Mouse (Mus musculus) limb, embryonic 11.5 days (tissue): ENCODE measurements around the gene Wdr25. TPM values are rescaled to one million over a fixed set of nuclear protein-coding genes. Genes with fewer than 3 reads are reported as not detected.

Experiments used
- ATAC-seq: fragments of 200-750 bp; cut with Nextera tagmentation; 2 replicates; pipeline ENCODE4 v1.8.0; 2017; ENCODE audit warnings: low read depth; ENCODE audit not compliant: insufficient number of reproducible peaks, low FRiP score, low TSS enrichment
- DNase-seq: peaks from one replicate; pipeline ENCODE4 v3.0.0-alpha.2; 2015; ENCODE audit warnings: low spot score
- H3K27ac ChIP-seq: fragments of 300-500 bp; sonication (generic); replicated peaks from 2 replicates; pipeline ENCODE4 v1.5.1; 2014; ENCODE audit warnings: low read depth, mild to moderate bottlenecking, low read length
- H3K27me3 ChIP-seq: fragments of 300-500 bp; sonication (generic); 2 replicates; pipeline ENCODE4 v1.6.1; 2014; ENCODE audit warnings: mild to moderate bottlenecking, low read length, mixed read lengths; ENCODE audit not compliant: control insufficient read depth, insufficient read depth
- H3K36me3 ChIP-seq: fragments of 300-500 bp; sonication (generic); 2 replicates; pipeline ENCODE4 v1.6.1; 2014; ENCODE audit warnings: mild to moderate bottlenecking, low read length, moderate library complexity, mixed read lengths; ENCODE audit not compliant: control insufficient read depth, insufficient read depth
- H3K4me1 ChIP-seq: fragments of 300-500 bp; sonication (generic); 2 replicates; pipeline ENCODE4 v1.6.1; 2014; ENCODE audit warnings: low read length, mixed read lengths; ENCODE audit not compliant: control insufficient read depth, insufficient read depth
- H3K4me2 ChIP-seq: fragments of 300-500 bp; sonication (generic); 2 replicates; pipeline ENCODE4 v1.6.1; 2014; ENCODE audit warnings: low read depth, mild to moderate bottlenecking, moderate library complexity; ENCODE audit not compliant: severe bottlenecking
- H3K4me3 ChIP-seq: fragments of 300-500 bp; sonication (generic); 2 replicates; pipeline ENCODE4 v1.5.1; 2014; ENCODE audit warnings: low read depth, low read length
- H3K9ac ChIP-seq: fragments of 300-500 bp; sonication (generic); 2 replicates; pipeline ENCODE4 v1.6.1; 2014; ENCODE audit warnings: mild to moderate bottlenecking, low read length
- H3K9me3 ChIP-seq: fragments of 300-500 bp; sonication (generic); 2 replicates; pipeline ENCODE4 v1.6.1; 2016; ENCODE audit warnings: low read length; ENCODE audit not compliant: control insufficient read depth
- WGBS: fragments of 180-500 bp; shearing (Covaris S2); extraction: QIAGEN DNeasy Blood & Tissue Kit; methylation state at CpG from one replicate; pipeline ENCODE4 v1.1.7; 2014; 5-methylcytosine and 5-hydroxymethylcytosine counted together
- polyA plus RNA-seq: library from polyadenylated mRNA; unstranded; fragments of >200 nt; fragmentation: Nextera tagmentation; extraction: Ambion mirVana; gene quantifications from 2 replicates; pipeline ENCODE4 v1.2.1, GENCODE M21; 2014

Wdr25 gene
- polyA plus RNA-seq, 1 experiment from 2014 or later, result 4.9 TPM

- 82% methylated on average over 4 of the region's 4 CpGs for WGBS
- H3K9ac ChIP-seq, result no peak overlapping the region
- H3K4me2 ChIP-seq, result no peak overlapping the region
- H3K4me1 ChIP-seq, result peaks cover 4% of the 10 kb centered on the region; the same call in 1 of the 2 replicates
- H3K4me3 ChIP-seq, result no peak overlapping the region
- no peak overlapping the region for H3K27ac ChIP-seq
- no peak for DNase-seq
- no peaks in the 10 kb centered on the region for H3K27me3 ChIP-seq
- H3K36me3 ChIP-seq, result no peaks in the 10 kb centered on the region
- no peaks in the 10 kb centered on the region for H3K9me3 ChIP-seq
- no peak for ATAC-seq
Observed at GRCm38 (mm10) chr12:108967631-108968030, 74.2 kb downstream of the Wdr25 start.

GRCm38 (mm10) chr12:108968031-108968430 is 74.6 kb downstream of the Wdr25 start:
- WGBS, result 88% methylated on average over 10 of the region's 10 CpGs
- no peak overlapping the region for H3K4me3 ChIP-seq
- H3K4me1 ChIP-seq, result peaks cover 3% of the 10 kb centered on the region; the same call in 1 of the 2 replicates
- no peaks in the 10 kb centered on the region for H3K36me3 ChIP-seq
- H3K9ac ChIP-seq, result no peak overlapping the region
- H3K9me3 ChIP-seq, result no peaks in the 10 kb centered on the region
- no peak overlapping the region for H3K27ac ChIP-seq
- H3K4me2 ChIP-seq, result no peak overlapping the region
- DNase-seq (no peak), ATAC-seq (no peak)
- no peaks in the 10 kb centered on the region for H3K27me3 ChIP-seq

- Histone ChIP-seq H3K9me3 (no peaks in the 10 kb centered on the region), H3K4me3 (no peak overlapping the region), H3K4me1 (no peaks in the 10 kb centered on the region; the same call in 1 of the 2 replicates), H3K27ac (no peak overlapping the region), H3K9ac (no peak overlapping the region), H3K36me3 (no peaks in the 10 kb centered on the region), H3K4me2 (no peak overlapping the region), H3K27me3 (no peaks in the 10 kb centered on the region)
- DNase-seq, result no peak
- no peak for ATAC-seq
- WGBS, result 81% methylated on average over 9 of the region's 9 CpGs
Observed at GRCm38 (mm10) chr12:108971446-108971845, 78.0 kb downstream of the Wdr25 start.

- H3K36me3 ChIP-seq, result no peaks in the 10 kb centered on the region
- no peak overlapping the region for H3K27ac ChIP-seq
- 92% methylated on average over 14 of the region's 14 CpGs for WGBS
- ATAC-seq, result no peak
- no peak for DNase-seq
- H3K9ac ChIP-seq, result no peak overlapping the region
- no peak overlapping the region for H3K4me3 ChIP-seq
- H3K4me1 ChIP-seq, result no peaks in the 10 kb centered on the region; the same call in 1 of the 2 replicates
- no peak overlapping the region for H3K4me2 ChIP-seq
- H3K27me3 ChIP-seq, result no peaks in the 10 kb centered on the region
- H3K9me3 ChIP-seq, result no peaks in the 10 kb centered on the region
Observed at GRCm38 (mm10) chr12:108972234-108972633, 78.8 kb downstream of the Wdr25 start.

GRCm38 (mm10) chr12:108979977-108980376 is 86.5 kb downstream of the Wdr25 start:
- no peak for ATAC-seq
- no peak for DNase-seq
- WGBS, result 31% methylated on average over 10 of the region's 10 CpGs
- H3K36me3 ChIP-seq, result no peaks in the 10 kb centered on the region
- H3K27ac ChIP-seq, result no peak overlapping the region
- no peak overlapping the region for H3K4me2 ChIP-seq
- no peaks in the 10 kb centered on the region for H3K9me3 ChIP-seq
- peaks cover 6% of the 10 kb centered on the region; the same call in 1 of the 2 replicates for H3K4me1 ChIP-seq
- no peak overlapping the region for H3K4me3 ChIP-seq
- H3K9ac ChIP-seq, result no peak overlapping the region
- H3K27me3 ChIP-seq, result no peaks in the 10 kb centered on the region

- Histone ChIP-seq H3K4me2 (no peak overlapping the region), H3K27me3 (no peaks in the 10 kb centered on the region), H3K36me3 (no peaks in the 10 kb centered on the region), H3K4me1 (peaks cover 6% of the 10 kb centered on the region; the same call in 1 of the 2 replicates), H3K27ac (no peak overlapping the region), H3K9ac (no peak overlapping the region), H3K9me3 (no peaks in the 10 kb centered on the region), H3K4me3 (no peak overlapping the region)
- ATAC-seq (no peak), DNase-seq (no peak)
- WGBS, result 74% methylated on average over 14 of the region's 14 CpGs
Observed at GRCm38 (mm10) chr12:108981941-108982683, 88.7 kb downstream of the Wdr25 start.

GRCm38 (mm10) chr12:108982684-108982960 is 89.2 kb downstream of the Wdr25 start:
- H3K27ac ChIP-seq, result no peak overlapping the region
- no peak overlapping the region for H3K4me2 ChIP-seq
- H3K4me1 ChIP-seq, result peaks cover 6% of the 10 kb centered on the region; the same call in 1 of the 2 replicates
- no peak overlapping the region for H3K4me3 ChIP-seq
- no peaks in the 10 kb centered on the region for H3K36me3 ChIP-seq
- no peak for DNase-seq
- ATAC-seq, result no peak
- H3K9ac ChIP-seq, result no peak overlapping the region; the same call in 1 of the 2 replicates
- no peaks in the 10 kb centered on the region for H3K27me3 ChIP-seq
- WGBS, result 47% methylated on average over 6 of the region's 6 CpGs
- H3K9me3 ChIP-seq, result no peaks in the 10 kb centered on the region

GRCm38 (mm10) chr12:108983496-108983895 is 90.1 kb downstream of the Wdr25 start:
- no peak overlapping the region for H3K4me2 ChIP-seq
- no peaks in the 10 kb centered on the region for H3K9me3 ChIP-seq
- no peak overlapping the region for H3K27ac ChIP-seq
- no peak overlapping the region for H3K4me3 ChIP-seq
- DNase-seq, result no peak
- no peaks in the 10 kb centered on the region for H3K27me3 ChIP-seq
- WGBS, result 86% methylated on average over 6 of the region's 6 CpGs
- peaks cover 6% of the 10 kb centered on the region; the same call in 1 of the 2 replicates for H3K4me1 ChIP-seq
- no peaks in the 10 kb centered on the region for H3K36me3 ChIP-seq
- H3K9ac ChIP-seq, result no peak overlapping the region
- no peak for ATAC-seq

- no peaks in the 10 kb centered on the region for H3K9me3 ChIP-seq
- peaks cover 6% of the 10 kb centered on the region; the same call in 1 of the 2 replicates for H3K4me1 ChIP-seq
- no peak overlapping the region for H3K4me3 ChIP-seq
- H3K27ac ChIP-seq, result no peak overlapping the region
- no peaks in the 10 kb centered on the region for H3K36me3 ChIP-seq
- H3K4me2 ChIP-seq, result no peak overlapping the region
- H3K9ac ChIP-seq, result no peak overlapping the region
- DNase-seq (no peak), ATAC-seq (no peak)
- no peaks in the 10 kb centered on the region for H3K27me3 ChIP-seq
- 75% methylated on average over 8 of the region's 8 CpGs for WGBS
Observed at GRCm38 (mm10) chr12:108984471-108984870, 91.0 kb downstream of the Wdr25 start.
